Mouse (Mus musculus) stomach, embryonic 15.5 days (tissue): ENCODE results near the gene Zfp30. TPM values are rescaled to one million over a fixed set of nuclear protein-coding genes. Genes with fewer than 3 reads are reported as not detected.

Experiments
- ATAC-seq: fragments of 200-750 bp; cut with Nextera tagmentation; 2 replicates; pipeline ENCODE4 v1.8.0; 2017; ENCODE audit warnings: low read depth, moderate number of reproducible peaks, moderate TSS enrichment; ENCODE audit not compliant: insufficient read depth, low FRiP score
- H3K27ac ChIP-seq: fragments of 300-500 bp; sonication (generic); 2 replicates; pipeline ENCODE4 v1.5.1; 2015; ENCODE audit warnings: mild to moderate bottlenecking, inconsistent platforms
- H3K27me3 ChIP-seq: fragments of 300-500 bp; sonication (generic); replicated peaks from 2 replicates; pipeline ENCODE4 v1.6.1; 2015; ENCODE audit warnings: inconsistent platforms
- H3K36me3 ChIP-seq: fragments of 300-500 bp; sonication (generic); 2 replicates; pipeline ENCODE4 v1.6.1; 2015; ENCODE audit warnings: inconsistent platforms
- H3K4me1 ChIP-seq: fragments of 300-500 bp; sonication (generic); 2 replicates; pipeline ENCODE4 v1.6.1; 2015; ENCODE audit warnings: inconsistent platforms
- H3K4me2 ChIP-seq: fragments of 300-500 bp; sonication (generic); 2 replicates; pipeline ENCODE4 v1.6.1; 2015; ENCODE audit warnings: mild to moderate bottlenecking, inconsistent platforms
- H3K4me3 ChIP-seq: fragments of 300-500 bp; sonication (generic); replicated peaks from 2 replicates; pipeline ENCODE4 v1.5.1; 2015; ENCODE audit warnings: inconsistent platforms
- H3K9ac ChIP-seq: fragments of 300-500 bp; sonication (generic); 2 replicates; pipeline ENCODE4 v1.6.1; 2015; ENCODE audit warnings: inconsistent platforms
- H3K9me3 ChIP-seq: fragments of 300-500 bp; sonication (generic); 2 replicates; pipeline ENCODE4 v1.6.1; 2016; ENCODE audit warnings: inconsistent platforms
- WGBS: fragments of 180-500 bp; shearing (Covaris S2); methylation state at CpG from one replicate; pipeline ENCODE4 v1.1.7; 2015; 5-methylcytosine and 5-hydroxymethylcytosine counted together
- polyA plus RNA-seq: library from polyadenylated mRNA; unstranded; fragments of >200 nt; fragmentation: Nextera tagmentation; extraction: Ambion mirVana; gene quantifications from 2 replicates; pipeline ENCODE4 v1.2.1, GENCODE M21; 2015

The Zfp30 gene
- polyA plus RNA-seq, 1 experiment from 2014 or later = 5.7 TPM

DNA sequence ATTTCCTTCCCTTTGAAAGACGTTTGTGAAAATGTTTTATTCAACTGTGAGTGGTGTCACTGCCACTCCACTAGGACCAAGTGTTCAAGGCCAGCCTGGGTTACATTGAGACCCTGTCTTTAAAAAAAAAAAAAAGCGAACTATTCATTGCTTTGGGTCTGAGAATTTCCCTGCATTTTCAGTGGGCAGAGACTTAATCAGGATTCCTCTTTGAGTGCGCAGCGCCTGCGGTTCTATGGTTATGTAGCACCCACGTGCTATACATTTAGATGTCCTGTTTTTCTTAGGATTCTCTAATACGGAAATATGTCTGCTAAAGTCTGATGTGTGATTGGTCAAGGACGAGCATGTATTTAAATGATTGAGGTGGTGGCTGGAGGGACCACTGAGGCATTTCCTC is 1.2 kb downstream of the Zfp30 start:
- no peak for ATAC-seq

DNA sequence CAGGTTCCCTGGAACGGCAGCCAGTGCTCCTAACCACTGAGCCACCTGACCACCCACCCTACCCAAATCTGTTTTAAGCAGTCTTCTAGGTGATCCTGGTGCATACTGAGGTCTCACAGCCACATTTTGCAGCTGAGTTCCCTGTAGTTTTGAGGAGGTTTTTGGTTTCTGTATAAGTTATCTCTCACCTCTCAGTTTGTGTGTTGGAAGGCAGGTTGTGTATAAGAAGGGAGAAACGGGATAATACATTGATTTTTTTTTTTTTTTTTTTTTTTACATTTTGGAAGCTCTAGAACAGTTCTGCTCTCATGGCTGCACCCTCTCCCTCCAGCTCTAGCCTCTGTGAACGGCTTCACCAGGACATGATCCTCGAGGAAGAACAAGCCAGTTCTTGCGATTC is 2.1 kb downstream of the Zfp30 start:
- Histone ChIP-seq H3K4me1 (no peaks in the 10 kb centered on the region), H3K27me3 (no peaks in the 10 kb centered on the region), H3K4me3 (peak overlapping the region; percentile 29), H3K9me3 (no peaks in the 10 kb centered on the region), H3K9ac (no peak overlapping the region), H3K4me2 (peak overlapping the region; percentile 76), H3K27ac (no peak overlapping the region), H3K36me3 (peaks cover 21% of the 10 kb centered on the region)
- WGBS = 74% methylated on average over 5 of the region's 5 CpGs
- ATAC-seq = no peak

More for the DNA sequence above, 1.2 kb downstream of the Zfp30 start:
- H3K4me3 ChIP-seq = peak overlapping the region; percentile 29
- H3K4me1 ChIP-seq = no peaks in the 10 kb centered on the region
- no peaks in the 10 kb centered on the region for H3K27me3 ChIP-seq
- peaks cover 14% of the 10 kb centered on the region for H3K36me3 ChIP-seq
- peak overlapping the region; percentile 76 for H3K4me2 ChIP-seq
- no peaks in the 10 kb centered on the region for H3K9me3 ChIP-seq
- H3K27ac ChIP-seq = no peak overlapping the region
- H3K9ac ChIP-seq = no peak overlapping the region
- 44% methylated on average over 8 of the region's 8 CpGs for WGBS

DNA sequence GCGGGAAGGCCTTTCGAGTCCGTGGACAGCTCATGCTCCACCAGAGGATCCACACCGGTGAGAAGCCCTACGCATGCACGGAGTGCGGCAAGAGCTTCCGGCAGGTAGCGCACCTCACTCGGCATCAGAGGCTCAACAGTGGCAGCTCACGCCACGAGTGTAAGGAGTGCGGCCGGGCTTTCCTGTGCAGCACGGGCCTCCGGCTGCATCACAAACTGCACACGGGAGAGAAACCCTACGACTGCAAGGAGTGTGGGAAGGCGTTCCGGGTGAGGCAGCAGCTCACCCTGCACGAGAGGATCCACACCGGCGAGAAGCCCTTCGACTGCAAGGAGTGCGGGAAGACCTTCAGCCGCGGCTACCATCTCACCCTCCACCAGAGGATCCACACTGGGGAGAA is 9.1 kb downstream of the Zfp30 start:
- Histone ChIP-seq H3K36me3 (peaks cover 41% of the 10 kb centered on the region), H3K9me3 (no peaks in the 10 kb centered on the region), H3K4me2 (peak overlapping the region; percentile 14; the same call in 1 of the 2 replicates), H3K9ac (no peak overlapping the region), H3K27me3 (no peaks in the 10 kb centered on the region), H3K27ac (no peak overlapping the region), H3K4me1 (no peaks in the 10 kb centered on the region), H3K4me3 (no peak overlapping the region)
- ATAC-seq = no peak
- WGBS = 38% methylated on average over 27 of the region's 27 CpGs

DNA sequence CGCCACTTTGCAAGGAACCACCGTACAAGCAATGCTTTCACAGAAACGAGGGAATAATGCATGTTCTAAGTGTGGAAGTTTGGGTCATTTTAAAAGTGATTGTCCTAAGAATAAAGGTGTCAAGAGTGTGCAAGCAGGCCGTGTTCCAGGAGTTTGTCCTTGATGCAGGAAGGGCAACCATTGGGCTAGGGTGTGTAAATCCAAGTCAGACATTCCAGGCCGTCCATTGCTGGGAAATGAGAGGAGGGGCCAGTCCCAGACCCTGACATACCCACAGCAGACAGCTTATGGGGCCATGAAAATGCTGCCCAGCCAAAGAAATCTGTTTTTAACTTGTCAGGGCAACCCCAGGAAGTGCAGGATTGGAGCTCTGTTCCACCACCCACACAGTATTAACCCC is 23.2 kb downstream of the Zfp30 start:
- 77% methylated on average over 5 of the region's 5 CpGs for WGBS
- H3K4me1 ChIP-seq = no peaks in the 10 kb centered on the region

DNA sequence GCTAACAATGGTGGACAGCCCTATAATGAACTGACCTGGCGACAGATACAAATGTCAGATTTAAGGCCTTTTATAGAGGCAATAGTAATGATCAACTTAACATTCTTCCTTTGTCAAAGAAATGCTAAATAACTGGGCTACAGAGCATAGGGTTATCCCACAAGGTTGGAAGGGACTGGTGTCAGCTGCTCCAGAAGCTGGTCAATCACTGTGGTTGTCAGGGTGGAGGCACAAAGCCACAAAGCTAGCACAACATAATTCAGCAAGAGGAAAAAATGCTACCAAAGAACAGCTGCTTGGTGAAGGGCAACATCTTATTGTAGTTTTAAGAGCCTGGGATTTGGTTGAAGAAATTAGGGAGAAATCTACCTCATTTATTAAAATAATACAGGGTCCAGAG is 28.4 kb downstream of the Zfp30 start:
- H3K4me2 ChIP-seq = no peak overlapping the region
- 91% methylated on average over 1 of the region's 1 CpGs for WGBS
- peaks cover 8% of the 10 kb centered on the region for H3K4me1 ChIP-seq
- H3K4me3 ChIP-seq = no peak overlapping the region
- H3K9ac ChIP-seq = no peak overlapping the region
- H3K9me3 ChIP-seq = no peaks in the 10 kb centered on the region
- no peak overlapping the region for H3K27ac ChIP-seq
- no peaks in the 10 kb centered on the region for H3K36me3 ChIP-seq
- ATAC-seq = no peak
- H3K27me3 ChIP-seq = no peaks in the 10 kb centered on the region

More for the DNA sequence above, 23.2 kb downstream of the Zfp30 start:
- Histone ChIP-seq H3K9ac (no peak overlapping the region), H3K4me3 (no peak overlapping the region), H3K9me3 (no peaks in the 10 kb centered on the region), H3K36me3 (no peaks in the 10 kb centered on the region), H3K27me3 (no peaks in the 10 kb centered on the region), H3K27ac (no peak overlapping the region), H3K4me2 (no peak overlapping the region)
- no peak for ATAC-seq

DNA sequence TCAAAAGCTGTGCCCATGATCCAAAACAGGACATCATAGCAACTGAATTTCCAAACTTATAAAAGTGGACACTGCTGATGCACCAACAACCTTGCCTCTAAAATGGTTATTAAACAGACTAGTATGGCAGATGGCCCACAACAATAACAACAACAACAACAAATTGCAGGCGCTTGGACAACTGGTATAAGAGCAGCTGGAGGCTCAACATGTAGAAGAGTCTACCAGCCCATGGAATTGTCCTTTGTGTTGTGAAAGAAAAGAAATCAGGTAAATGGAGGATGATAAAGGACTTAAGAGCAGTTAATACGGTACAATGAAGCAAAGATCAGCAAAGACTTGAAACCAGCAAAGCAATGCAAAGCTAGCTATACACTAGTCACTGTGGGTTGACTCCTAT is 30.6 kb downstream of the Zfp30 start:
- H3K4me3 ChIP-seq = no peak overlapping the region
- no peaks in the 10 kb centered on the region for H3K9me3 ChIP-seq
- H3K27ac ChIP-seq = no peak overlapping the region
- H3K9ac ChIP-seq = no peak overlapping the region
- WGBS = 91% methylated on average over 2 of the region's 2 CpGs
- H3K27me3 ChIP-seq = no peaks in the 10 kb centered on the region
- H3K36me3 ChIP-seq = no peaks in the 10 kb centered on the region
- ATAC-seq = no peak
- no peak overlapping the region for H3K4me2 ChIP-seq
- H3K4me1 ChIP-seq = peaks cover 12% of the 10 kb centered on the region

DNA sequence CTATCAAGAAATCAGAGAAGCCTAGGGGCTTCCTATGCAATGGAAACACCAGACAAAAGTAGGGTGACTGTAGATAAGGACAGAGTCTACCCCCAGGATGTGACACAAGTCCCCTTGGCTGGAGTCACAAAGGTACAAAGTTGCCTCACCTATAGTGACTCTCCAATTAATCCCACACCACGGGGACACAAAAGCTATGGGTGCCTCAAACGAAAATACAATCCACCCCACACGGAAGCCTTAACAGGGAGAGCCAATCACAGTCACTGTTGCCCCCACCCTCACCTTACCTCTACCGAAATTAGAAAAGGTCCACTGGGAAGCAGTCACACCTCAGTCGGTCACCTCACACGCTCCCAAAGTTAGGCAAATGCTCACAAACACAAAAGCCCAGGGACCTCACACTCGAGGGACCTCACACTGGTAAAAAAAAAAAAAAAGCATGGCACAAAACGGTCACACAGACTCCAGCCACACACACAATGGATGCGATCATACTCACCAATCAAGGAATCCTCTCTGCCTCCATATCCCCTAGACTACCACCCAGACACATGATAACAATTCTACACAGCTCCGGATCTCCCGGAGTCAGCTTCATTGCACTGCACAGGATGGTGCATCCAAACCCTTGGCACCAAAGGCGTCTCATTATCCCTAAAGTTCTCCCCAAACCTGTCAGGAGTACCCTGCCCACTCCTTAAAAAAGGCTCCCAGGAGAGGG is 31.4 kb downstream of the Zfp30 start:
- H3K9ac ChIP-seq = peak overlapping the region; percentile 56
- no peaks in the 10 kb centered on the region for H3K36me3 ChIP-seq
- peak overlapping the region; percentile 86 for H3K4me2 ChIP-seq
- H3K4me3 ChIP-seq = peak overlapping the region; percentile 78
- ATAC-seq = peak; percentile 24; the same call in 1 of the 2 replicates
- H3K9me3 ChIP-seq = no peaks in the 10 kb centered on the region
- under 1% methylated on average over 12 of the region's 12 CpGs for WGBS
- H3K4me1 ChIP-seq = peaks cover 14% of the 10 kb centered on the region
- no peaks in the 10 kb centered on the region for H3K27me3 ChIP-seq
- H3K27ac ChIP-seq = peak overlapping the region; percentile 74

DNA sequence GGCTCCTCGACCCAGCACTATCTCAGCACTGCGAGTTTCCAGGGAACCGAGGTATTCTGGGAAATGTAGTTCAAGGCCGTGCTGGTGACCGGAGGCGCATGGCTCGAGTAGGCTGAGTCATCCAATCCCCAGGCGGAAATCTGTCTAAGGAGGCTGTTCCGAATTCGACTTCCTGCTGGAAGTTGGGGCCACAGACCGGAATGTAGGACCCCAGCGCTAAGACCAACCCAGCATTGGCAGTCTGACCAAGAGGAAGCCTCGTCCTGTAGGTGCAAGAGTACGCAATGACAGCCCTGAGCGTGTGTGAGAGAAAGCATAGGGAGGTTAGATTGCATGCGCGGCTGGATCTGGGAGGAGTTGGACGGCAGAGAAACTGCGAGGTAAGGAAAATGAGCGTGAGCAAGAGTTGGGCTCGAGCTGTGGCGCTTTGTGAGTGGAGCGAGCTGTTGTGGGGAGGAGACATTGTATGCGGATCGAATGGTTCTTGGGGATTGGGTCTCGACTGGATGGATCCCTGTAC is 32.2 kb downstream of the Zfp30 start, which contains the start of gene Zfp790:
Zfp790 (plus strand) TSS at position 205 of the 520 bp plus-strand sequence.
- peak; percentile 96 for ATAC-seq
- peaks cover 14% of the 10 kb centered on the region for H3K4me1 ChIP-seq
- H3K9ac ChIP-seq = peak within 1 kb of the TSS; percentile 77
- H3K4me2 ChIP-seq = peak within 1 kb of the TSS; percentile 86
- no peaks in the 10 kb centered on the region for H3K27me3 ChIP-seq
- no peaks in the 10 kb centered on the region for H3K36me3 ChIP-seq
- H3K9me3 ChIP-seq = no peaks in the 10 kb centered on the region
- peak within 1 kb of the TSS; percentile 97 for H3K27ac ChIP-seq
- H3K4me3 ChIP-seq = peak within 1 kb of the TSS; percentile 78
- 0% methylated on average over 26 of the region's 26 CpGs for WGBS

DNA sequence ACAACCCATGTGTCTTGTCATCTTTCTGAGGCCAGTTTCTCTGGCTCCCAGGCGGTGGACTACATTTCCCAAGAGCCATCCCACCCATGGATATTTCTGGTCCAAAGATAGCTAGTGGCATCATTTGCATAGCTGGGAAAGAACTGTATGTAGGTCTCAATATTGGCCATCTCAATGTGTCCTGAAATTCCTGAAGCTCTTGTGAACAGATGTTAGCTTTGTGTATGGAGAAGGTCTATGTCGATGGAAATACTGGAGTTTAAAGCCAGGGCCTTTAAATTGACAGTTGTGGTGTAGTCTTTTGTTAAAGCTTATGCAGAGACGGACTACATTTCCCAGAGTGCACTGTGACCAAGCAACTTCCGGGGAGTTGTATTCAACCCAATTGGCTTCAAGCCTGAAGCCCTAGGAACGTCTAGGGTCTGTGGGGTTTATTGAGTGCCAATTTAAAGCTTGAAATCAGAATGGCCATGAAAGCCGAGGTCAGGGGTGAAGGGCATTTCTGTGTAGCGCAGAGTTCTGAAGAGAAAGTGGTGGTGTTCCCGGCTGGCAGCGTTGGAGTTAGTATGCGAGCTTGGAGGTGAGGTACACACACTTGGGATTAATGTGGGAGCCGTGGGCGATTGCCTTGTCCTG is 34.9 kb downstream of the Zfp30 start:
- Histone ChIP-seq H3K9ac (peak overlapping the region; percentile 42; the same call in 1 of the 2 replicates), H3K4me1 (peaks cover 14% of the 10 kb centered on the region), H3K27ac (peak overlapping the region; percentile 53), H3K4me2 (peak overlapping the region; percentile 60), H3K9me3 (no peaks in the 10 kb centered on the region), H3K36me3 (0 out of 2 replicates have a peak, but pooled peaks cover 10% of the 10 kb centered on the region), H3K4me3 (peak overlapping the region; percentile 61), H3K27me3 (no peaks in the 10 kb centered on the region)
- 1% methylated on average over 12 of the region's 12 CpGs for WGBS
- peak; percentile 64 for ATAC-seq

DNA sequence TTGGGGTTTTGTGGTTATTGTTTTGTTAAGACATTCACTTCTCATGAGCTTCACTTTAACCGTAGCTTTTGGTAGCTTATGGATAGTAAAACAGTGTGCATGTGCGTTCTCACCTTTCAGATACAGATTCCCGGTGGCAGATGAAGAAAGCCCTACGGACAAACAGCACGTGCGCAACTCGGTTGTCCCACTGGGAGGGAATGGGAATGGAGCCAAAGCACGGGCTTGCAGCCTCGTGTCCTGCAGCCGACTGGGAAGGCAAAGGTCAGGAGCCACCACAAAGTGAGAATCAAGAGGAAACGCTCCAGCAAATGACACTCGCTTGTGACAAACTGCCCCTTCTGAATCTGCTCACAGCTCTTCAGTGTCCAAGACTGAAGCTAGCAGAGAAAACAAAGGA is 44.2 kb downstream of the Zfp30 start:
- H3K36me3 ChIP-seq = peaks cover 51% of the 10 kb centered on the region
- ATAC-seq = no peak
- WGBS = 93% methylated on average over 12 of the region's 12 CpGs

DNA sequence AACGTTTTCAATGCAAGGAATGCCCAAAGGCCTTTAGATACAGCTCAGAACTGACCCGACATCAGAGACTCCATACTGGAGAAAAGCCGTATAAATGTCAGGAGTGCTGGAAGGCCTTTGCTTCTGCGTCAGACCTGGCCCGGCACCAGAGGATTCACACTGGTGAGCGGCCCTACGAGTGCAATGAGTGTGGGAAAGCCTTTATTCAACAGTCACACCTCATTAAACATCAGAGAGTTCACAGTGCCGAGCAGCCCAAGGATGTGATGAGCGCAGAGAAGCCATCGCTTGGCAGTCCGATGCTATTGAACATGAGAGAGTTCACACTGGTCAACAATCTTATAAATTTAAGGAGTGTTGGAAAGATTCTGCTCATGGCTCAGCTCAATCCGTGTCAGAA is 46.0 kb downstream of the Zfp30 start:
- 92% methylated on average over 12 of the region's 12 CpGs for WGBS
- no peaks in the 10 kb centered on the region for H3K27me3 ChIP-seq
- H3K4me3 ChIP-seq = no peak overlapping the region
- H3K36me3 ChIP-seq = peaks cover 41% of the 10 kb centered on the region
- H3K4me2 ChIP-seq = no peak overlapping the region
- no peaks in the 10 kb centered on the region for H3K9me3 ChIP-seq
- H3K4me1 ChIP-seq = no peaks in the 10 kb centered on the region
- H3K9ac ChIP-seq = no peak overlapping the region
- ATAC-seq = no peak
- H3K27ac ChIP-seq = no peak overlapping the region

More for the DNA sequence above, 44.2 kb downstream of the Zfp30 start:
- H3K4me3 ChIP-seq = no peak overlapping the region
- H3K9ac ChIP-seq = no peak overlapping the region
- no peak overlapping the region for H3K4me2 ChIP-seq
- H3K9me3 ChIP-seq = no peaks in the 10 kb centered on the region
- no peaks in the 10 kb centered on the region for H3K27me3 ChIP-seq
- H3K27ac ChIP-seq = no peak overlapping the region
- H3K4me1 ChIP-seq = no peaks in the 10 kb centered on the region

DNA sequence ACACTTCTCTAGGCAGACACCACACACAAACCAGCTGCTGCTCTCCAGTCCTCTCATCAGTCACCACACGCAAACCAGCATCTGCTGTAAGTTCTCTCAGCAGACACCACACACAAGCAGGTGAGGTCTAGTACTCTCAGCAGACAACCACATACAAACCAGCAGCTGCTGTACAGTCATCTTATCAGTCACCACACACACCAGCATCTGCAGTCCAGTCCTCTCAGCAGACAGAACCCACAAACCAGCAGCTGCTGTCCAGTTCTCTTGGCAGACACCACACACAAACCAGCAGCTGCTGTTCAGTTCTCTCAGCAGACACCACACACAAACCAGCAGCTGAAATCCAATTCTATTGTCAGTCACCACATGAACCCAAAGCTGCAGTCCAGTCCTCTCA is 53.0 kb downstream of the Zfp30 start:
- Histone ChIP-seq H3K36me3 (peaks cover 5% of the 10 kb centered on the region; the same call in 1 of the 2 replicates), H3K4me2 (no peak overlapping the region), H3K4me3 (no peak overlapping the region), H3K4me1 (no peaks in the 10 kb centered on the region), H3K27me3 (no peaks in the 10 kb centered on the region), H3K9ac (no peak overlapping the region), H3K27ac (no peak overlapping the region), H3K9me3 (no peaks in the 10 kb centered on the region)
- 92% methylated on average over 1 of the region's 1 CpGs for WGBS
- no peak for ATAC-seq
